Mouse (Mus musculus): ENCODE measurements around the gene Crispld2.

Crispld2 gene

GRCm38 (mm10) chr8:120036111-120036510, 43.9 kb downstream of the Crispld2 start:
- no peak for DNase-seq (ENCODE audit: low read depth, low spot score)

DNA sequence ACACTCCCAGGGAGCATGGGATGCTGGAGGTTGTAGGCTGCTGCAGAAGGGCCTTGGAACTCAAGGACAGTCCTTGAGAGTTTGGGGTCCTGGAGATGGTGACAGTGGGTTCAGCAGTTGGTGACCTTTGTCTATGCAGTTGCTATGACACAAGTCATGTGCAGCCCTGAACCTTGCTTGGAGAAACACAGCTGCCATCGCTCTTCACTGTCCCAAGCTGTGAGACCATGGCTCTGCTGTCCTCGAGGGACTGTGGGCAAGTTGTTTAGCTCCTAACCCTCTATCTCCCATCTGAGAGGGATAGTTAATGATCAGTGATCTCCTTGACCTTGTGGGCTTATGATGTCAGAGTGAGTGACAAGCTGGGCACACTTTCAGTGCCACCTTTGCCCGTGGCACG, 44.3 kb downstream of the Crispld2 start:
- DNase-seq (ENCODE audit: low read depth, low spot score), result no peak

- no peak for DNase-seq (ENCODE audit: low read depth, low spot score)
Measured at GRCm38 (mm10) chr8:120037199-120037598, 45.0 kb downstream of the Crispld2 start.

GRCm38 (mm10) chr8:120037611-120038010, 45.4 kb downstream of the Crispld2 start:
- DNase-seq (ENCODE audit: low read depth, low spot score), result no peak

GRCm38 (mm10) chr8:120038741-120039140, 46.5 kb downstream of the Crispld2 start:
- DNase-seq (ENCODE audit: low read depth, low spot score), result no peak

DNA sequence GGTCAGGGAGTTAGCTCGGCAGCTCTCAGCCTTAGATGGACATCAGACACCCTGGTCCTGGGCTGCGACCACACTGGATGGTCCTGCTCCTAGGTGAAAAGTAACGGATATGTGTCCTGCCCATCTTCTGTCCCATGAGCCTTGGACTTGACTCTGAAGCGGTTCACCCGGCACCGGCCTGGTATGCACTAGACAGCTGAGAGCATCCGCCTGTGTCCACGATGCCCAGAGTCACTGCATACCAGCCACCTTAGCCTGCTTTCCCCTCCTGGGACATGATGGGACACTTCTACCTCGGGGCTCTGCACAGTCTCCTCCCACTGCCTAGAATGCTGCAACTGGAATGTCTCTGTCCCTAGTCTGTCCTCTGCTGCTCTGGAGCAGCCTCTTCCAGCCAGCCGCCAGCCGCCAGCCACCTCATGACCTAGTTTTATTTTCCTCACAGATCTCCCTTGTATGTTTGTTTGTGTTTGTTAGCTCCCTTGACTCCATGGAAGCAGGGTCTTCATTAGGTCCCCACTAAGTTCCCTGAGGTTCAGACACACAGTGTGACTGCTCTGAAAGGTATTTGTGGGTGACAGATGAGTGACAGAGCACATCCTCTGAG, 47.2 kb downstream of the Crispld2 start:
- DNase-seq (ENCODE audit: low read depth, low spot score), result no peak

DNA sequence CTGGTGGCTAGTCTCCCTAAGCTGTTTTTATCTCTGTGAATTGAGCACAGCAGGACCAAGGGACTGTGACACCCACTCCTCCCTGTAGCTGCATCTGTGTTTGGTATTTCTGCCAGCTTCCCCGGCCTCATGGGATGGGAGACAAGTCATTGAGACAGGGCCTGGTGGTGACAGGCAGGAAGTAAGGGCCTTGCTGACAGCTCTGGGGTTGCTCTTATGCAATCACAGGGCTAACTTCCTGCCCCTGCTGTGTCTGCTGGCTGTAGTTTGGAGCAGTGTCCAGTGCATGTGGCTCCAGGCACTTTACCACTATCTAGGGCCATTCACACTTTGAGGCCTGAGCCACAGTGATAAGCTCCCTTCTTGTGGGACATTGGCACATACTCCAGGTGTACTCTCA, 48.6 kb downstream of the Crispld2 start:
- no peak for DNase-seq (ENCODE audit: low read depth, low spot score)

- DNase-seq (ENCODE audit: low read depth, low spot score), result no peak
Measured at GRCm38 (mm10) chr8:120042542-120043312, 50.5 kb downstream of the Crispld2 start.

- no peak for DNase-seq (ENCODE audit: low read depth, low spot score)
Measured at GRCm38 (mm10) chr8:120044907-120045306, 52.7 kb downstream of the Crispld2 start.

DNA sequence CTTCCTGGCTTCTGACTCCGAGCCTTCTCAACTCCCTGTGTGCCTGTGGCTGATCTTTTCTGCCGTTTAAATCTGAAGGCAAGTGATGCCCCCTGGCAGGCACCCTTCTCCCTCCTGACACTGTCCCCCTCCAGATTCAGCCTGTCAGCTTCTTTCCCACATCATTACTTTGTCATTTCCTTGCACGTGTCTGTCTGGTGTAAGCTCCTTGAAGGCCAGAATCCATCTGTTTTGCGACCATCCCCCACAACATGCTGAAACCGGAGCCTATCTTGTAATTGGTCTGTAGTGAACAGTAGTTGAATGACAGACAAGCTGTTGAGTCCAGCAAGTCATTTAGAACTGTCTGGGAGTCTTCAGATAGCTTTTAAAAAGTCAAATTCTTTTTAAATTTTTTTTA, 53.2 kb downstream of the Crispld2 start:
- DNase-seq (ENCODE audit: low read depth, low spot score), result no peak

DNA sequence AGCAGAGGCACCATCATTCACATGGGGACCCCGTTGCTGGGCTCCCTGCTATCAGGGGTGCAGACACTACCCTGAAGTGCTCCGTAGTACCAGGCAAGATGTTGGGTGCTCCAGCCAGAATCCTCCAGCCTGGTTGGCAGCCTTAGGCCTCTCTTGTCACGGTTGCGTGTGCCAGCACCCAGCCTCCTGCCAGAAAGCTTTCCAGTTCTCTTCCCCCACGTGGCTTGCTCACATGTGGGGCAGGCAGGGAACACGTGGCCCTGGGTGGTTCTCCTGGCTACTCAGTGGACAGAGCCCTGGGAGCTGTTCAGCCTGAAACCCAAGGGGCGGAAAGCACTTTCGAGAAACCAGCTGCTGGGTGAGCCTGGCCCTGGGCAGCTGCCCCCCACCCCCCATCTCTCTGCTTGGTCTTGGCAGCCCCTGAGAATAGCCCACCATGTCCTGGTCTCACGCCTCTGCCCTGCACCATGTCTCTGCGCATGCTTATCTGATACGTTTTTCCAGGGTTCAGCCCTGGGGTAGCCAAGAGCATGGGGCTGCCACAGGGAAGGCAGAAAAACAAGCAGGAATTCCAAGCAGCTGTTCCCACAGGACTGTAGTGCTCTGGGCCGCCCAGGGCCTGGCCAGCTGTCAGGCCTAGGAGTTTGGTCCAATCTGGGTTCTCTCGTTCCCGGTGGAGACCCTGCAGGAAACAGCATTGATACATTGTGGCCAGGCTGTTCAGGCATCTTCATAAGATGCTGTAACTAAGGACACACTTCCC, 54.2 kb downstream of the Crispld2 start:
- no peak for DNase-seq (ENCODE audit: low read depth, low spot score)

GRCm38 (mm10) chr8:120049949-120050348, 57.7 kb downstream of the Crispld2 start:
- DNase-seq (ENCODE audit: low read depth, low spot score), result no peak

DNA sequence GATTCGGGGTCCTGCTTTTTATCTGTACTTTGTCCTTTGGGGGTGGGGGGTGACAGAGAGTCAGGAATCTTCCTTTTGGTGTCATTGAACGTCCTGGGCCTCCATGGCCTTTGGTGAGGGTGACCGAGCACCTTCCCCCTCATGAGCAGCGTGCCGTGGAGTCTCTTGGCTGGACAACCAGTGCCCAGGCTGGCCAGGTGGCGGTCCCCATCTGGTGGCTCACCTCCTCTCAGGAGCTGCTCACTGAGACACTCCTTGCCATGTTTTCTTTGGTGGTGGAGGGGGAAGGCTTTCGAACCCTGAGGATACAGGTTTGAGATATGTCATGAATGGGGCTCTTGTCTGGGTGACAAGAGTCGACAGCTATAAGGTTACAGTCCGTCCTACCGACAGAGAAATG, 58.1 kb downstream of the Crispld2 start:
- DNase-seq (ENCODE audit: low read depth, low spot score), result no peak

- no peak for DNase-seq (ENCODE audit: low read depth, low spot score)
Measured at GRCm38 (mm10) chr8:120051006-120051405, 58.8 kb downstream of the Crispld2 start.

DNA sequence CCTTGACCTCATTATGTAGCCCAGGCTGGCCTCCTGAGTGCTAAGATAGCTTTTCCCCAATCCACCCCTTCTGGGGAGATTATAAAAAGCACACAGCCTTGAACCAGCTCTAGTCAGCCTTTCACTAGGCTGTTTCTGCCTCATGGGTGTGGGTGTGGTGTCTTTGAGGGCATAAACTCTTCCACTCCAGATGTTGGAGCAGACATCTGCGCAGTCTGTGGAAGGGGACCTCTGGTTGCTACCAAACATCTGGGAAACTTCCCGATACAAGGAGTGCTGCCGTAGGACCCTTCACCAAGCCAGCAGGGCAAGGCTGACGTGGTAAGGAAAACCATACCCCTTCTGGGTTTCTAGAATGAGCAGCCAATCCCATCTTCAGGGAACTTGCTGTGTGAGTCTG, 59.7 kb downstream of the Crispld2 start:
- DNase-seq (ENCODE audit: low read depth, low spot score), result no peak

DNA sequence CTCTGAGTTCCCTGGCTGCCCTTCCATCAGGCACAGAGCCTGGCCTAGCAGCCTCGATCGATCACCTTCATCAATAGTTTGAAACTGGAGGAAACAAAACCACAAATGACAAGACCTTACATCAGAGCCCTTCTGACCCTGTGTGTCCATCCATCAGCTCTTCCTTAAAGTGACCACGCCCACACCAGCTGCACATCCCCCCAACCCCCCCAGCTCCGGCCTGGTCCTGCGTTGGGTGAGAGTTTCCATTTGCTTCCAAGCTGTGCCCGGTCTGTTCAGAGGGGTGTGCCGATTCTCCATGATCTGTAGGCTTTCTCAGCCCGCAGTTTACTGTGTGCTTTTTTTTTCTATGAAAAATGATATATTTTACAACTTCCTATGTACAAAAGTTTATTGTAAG, 60.1 kb downstream of the Crispld2 start:
- no peak for DNase-seq (ENCODE audit: low read depth, low spot score)

DNA sequence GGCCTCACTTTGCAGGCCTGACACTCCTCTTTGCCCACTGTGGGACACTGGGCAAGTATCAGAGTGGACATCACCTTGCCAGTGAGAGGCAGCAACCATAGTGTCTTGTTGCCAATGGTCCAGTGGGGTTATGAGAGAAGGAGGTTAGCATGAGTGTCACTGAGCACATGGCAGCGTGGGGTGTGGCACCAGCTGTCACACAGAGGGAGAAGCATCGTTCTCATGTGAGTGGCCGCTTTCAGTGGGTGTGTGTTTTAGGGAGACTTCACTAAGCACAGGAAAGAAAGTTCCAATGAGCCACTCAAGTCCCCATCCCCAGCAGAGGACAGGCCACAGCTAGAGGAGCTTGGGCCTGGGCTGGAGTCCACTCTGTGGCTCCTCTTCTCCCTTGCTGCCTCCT, 62.6 kb downstream of the Crispld2 start:
- no peak for DNase-seq (ENCODE audit: low read depth, low spot score)

GRCm38 (mm10) chr8:120057078-120057477, 64.8 kb downstream of the Crispld2 start:
- no peak for DNase-seq (ENCODE audit: low read depth, low spot score)

DNA sequence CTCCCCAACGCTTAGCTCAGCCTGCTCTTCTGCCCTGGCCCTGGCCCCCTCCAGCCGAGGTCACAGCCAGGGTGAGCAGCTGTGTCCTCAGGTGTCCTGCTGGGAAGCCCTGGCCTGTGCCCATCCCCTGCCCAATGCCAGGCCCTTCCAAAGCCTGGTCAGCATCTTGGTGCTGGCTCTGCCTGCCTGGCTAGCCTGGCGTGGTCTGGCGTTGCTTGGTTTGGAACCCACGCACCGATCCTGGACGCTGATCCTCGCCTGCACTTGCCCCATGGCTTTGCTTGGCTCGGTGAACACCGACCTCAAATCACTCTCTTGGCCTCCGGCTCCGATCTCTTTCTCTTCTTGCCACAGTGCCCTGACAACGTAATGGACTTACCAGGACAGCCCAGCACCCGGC, 70.5 kb downstream of the Crispld2 start:
- DNase-seq (ENCODE audit: low read depth, low spot score), result no peak

DNA sequence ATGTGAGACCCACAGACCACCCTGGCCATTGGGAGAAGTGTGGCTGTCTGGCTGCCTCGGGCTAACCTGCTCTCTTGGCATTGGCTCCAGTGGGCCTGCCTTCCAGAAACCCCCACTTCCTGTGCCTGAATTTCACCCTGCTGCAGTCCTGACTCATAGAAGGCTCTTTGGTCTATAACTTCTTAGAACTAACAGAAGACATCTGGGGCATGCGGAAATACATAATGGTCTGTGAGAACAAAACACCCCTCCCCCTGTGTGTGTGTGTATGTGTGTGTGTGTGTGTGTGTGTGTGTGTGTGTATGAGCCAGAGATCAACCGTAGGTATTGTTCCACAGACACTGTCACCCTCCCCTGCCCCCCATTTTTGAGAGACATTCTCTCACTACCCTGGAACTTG, 71.1 kb downstream of the Crispld2 start:
- no peak for DNase-seq (ENCODE audit: low read depth, low spot score)

- DNase-seq (ENCODE audit: low read depth, low spot score), result no peak
Measured at GRCm38 (mm10) chr8:120065611-120066010, 73.4 kb downstream of the Crispld2 start.

- no peak for DNase-seq (ENCODE audit: low read depth, low spot score)
Measured at GRCm38 (mm10) chr8:120066226-120066625, 74.0 kb downstream of the Crispld2 start.

Measured in retina, postnatal 7 days (tissue).